Mouse (Mus musculus) bone marrow macrophage, adult 2 months (primary cell): ENCODE results near the gene Tnni2. TPM values are rescaled to one million over a fixed set of nuclear protein-coding genes. Genes with fewer than 3 reads are reported as not detected.
A peak's percentile ranks its signal among the peaks of the same experiment; 100 is the strongest.
"Not testable (repeated sequence)": the region's sequence is repeated elsewhere in the genome, so short reads cannot be mapped to it uniquely, and the experiment has no call there.

Experiments used
- H3K27ac ChIP-seq: 2 replicates; pipeline ENCODE4 v1.5.1; 2012; ENCODE audit warnings: low read depth, low read length; ENCODE audit not compliant: insufficient read depth
- H3K4me1 ChIP-seq: 2 replicates; pipeline ENCODE4 v1.6.1; 2012; ENCODE audit warnings: low read length; ENCODE audit not compliant: control insufficient read depth, insufficient read depth
- H3K4me3 ChIP-seq: 2 replicates; pipeline ENCODE4 v1.5.1; 2012; ENCODE audit warnings: mild to moderate bottlenecking, low read length, moderate library complexity; ENCODE audit not compliant: insufficient read depth
- CTCF ChIP-seq: IDR thresholded peaks from 2 replicates; pipeline ENCODE4 v1.5.1; 2012; ENCODE audit warnings: low read depth, mild to moderate bottlenecking, low read length, moderate library complexity
- POLR2A ChIP-seq: IDR thresholded peaks from 2 replicates; pipeline ENCODE4 v1.6.1; 2012; ENCODE audit warnings: mild to moderate bottlenecking, low read depth, low read length, borderline replicate concordance
- polyA plus RNA-seq: library from polyadenylated mRNA; stranded (reverse); fragments of >200 nt; gene quantifications from 2 replicates; pipeline ENCODE4 v1.2.4, GENCODE M21; 2012; ENCODE audit not compliant: missing spikeins, insufficient read depth, insufficient read length

The Tnni2 gene
- polyA plus RNA-seq, result 10.2 and 13.8 TPM in 2 replicates

GRCm38 (mm10) chr7:142441585-142441984 lies at the start of gene Tnni2:
Tnni2 (plus strand) TSS chr7:142441808.
- peak within 1 kb of the TSS; percentile 82 for H3K27ac ChIP-seq
- TF ChIP-seq CTCF (no peak), POLR2A (no peak)
- H3K4me3 ChIP-seq, result no peak within 1 kb of the TSS
- H3K4me1 ChIP-seq, result peaks cover 44% of the 10 kb centered on the region

- Histone ChIP-seq H3K4me3 (no peak overlapping the region), H3K27ac (peak overlapping the region; percentile 98), H3K4me1 (peaks cover 91% of the 10 kb centered on the region)
- TF ChIP-seq CTCF, result no peak
- TF ChIP-seq POLR2A, result no peak
These were observed 48.4 kb upstream of the Tnni2 start for GRCm38 (mm10) chr7:142393191-142393590.

DNA sequence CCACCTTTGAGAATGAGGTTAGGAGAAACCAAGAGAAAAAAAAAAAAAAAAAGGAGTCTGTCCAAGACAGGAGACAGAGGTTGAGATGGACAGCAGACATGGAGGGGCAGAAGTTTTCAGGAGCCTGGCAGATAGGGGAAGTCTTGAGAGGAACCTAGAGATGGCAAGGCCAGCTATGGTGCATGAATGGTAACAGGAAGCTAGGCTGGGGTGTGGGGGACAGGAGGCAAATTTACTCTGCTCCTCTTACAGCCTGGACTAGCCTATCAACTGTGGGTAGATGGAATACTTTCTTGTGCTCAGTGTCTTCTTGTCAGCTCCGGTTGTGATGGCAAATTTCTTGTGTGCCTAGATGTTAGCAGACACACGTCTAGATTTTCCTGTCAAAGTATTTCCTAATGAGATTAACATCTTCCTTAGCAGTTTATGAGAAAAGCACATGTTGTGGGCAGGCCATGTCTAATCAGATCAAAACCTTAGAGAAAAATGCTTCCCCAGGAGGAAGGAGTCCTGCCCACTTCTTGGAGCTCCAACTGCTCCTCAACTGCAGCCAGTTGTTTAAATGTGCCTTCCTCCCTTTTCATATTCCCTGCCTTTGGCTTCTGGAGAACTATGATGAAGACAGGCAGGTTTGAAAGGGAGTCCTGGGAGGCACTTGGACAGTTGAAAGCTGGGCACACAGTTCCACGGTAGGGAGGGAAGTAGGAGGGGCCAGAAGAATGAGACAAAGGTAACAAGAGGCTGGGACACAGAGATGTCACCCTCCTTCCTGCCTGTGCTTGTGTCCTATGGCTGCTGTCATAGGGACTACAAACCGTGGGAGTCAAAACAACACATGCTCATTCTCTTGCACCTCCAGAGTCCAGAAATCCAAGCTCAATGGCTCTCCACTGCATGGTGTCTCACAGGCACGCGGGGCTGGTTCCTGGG lies 47.1 kb upstream of the Tnni2 start:
- peak overlapping the region; percentile 98 for H3K27ac ChIP-seq
- TF ChIP-seq POLR2A (no peak), CTCF (no peak)
- H3K4me3 ChIP-seq, result no peak overlapping the region
- H3K4me1 ChIP-seq, result peaks cover 89% of the 10 kb centered on the region

DNA sequence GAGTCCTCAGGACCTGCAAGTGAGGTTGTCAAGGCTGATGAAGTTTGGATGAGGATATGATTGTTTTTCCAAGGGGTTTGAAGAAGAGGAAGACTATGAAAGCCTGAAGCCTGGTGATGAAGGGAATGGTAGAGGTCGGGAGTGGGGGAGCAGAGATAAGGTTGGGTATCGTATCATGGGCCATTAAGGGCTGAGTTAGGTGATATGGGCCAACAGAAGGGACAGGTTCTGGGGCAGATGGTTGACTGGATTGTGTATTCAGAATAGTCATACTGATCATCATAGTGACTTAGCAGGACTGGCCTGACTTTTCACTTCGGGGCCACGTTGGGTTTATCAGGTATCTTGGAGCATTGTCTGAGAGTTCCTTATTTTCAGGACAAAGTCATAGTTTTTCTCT lies 46.1 kb upstream of the Tnni2 start:
- Histone ChIP-seq H3K27ac (peak overlapping the region; percentile 98), H3K4me3 (no peak overlapping the region), H3K4me1 (peaks cover 90% of the 10 kb centered on the region)
- TF ChIP-seq CTCF (no peak), POLR2A (no peak)

DNA sequence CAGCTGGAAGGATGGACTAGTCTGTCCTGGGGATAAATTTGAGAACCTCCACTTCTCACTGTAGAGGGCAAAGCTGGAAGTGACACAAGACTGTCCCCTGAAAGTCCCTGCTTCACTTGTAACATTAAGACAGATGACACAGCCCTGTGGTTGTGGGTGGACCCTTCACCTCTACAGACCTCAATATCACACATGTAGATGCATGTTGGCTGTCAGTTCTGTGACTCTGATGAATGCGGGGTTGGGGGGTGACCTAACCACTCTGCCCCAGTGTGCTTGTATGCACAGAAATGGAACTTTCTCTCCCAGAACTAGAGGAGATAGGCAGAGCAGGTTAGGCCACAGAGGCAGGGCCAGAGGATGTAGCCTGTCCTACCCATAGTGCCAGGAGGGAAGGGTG lies 45.0 kb upstream of the Tnni2 start:
- Histone ChIP-seq H3K27ac (peak overlapping the region; percentile 98), H3K4me1 (peaks cover 87% of the 10 kb centered on the region), H3K4me3 (no peak overlapping the region)
- TF ChIP-seq POLR2A, result no peak
- TF ChIP-seq CTCF, result no peak

DNA sequence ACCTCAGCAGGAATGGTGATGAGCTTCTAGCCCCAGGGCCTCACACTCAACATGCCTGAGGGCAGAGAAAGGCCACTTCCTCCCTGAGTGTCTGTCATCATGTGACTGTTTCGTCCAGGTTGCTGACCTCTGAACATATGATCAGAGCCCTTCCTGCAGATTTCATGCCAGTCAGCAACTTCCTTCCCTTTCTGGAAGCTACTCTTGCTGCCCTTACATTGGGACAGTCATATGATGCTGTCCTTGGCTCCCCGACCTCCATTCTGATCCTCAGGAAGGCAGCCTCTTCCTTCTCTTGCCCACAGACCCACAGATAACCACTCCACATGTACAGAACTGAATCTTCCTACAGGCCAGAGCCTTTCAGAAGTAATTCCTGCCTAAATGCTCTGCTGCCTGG lies 43.6 kb upstream of the Tnni2 start:
- Histone ChIP-seq H3K4me1 (peaks cover 86% of the 10 kb centered on the region), H3K4me3 (no peak overlapping the region), H3K27ac (peak overlapping the region; percentile 98)
- TF ChIP-seq POLR2A, result no peak

DNA sequence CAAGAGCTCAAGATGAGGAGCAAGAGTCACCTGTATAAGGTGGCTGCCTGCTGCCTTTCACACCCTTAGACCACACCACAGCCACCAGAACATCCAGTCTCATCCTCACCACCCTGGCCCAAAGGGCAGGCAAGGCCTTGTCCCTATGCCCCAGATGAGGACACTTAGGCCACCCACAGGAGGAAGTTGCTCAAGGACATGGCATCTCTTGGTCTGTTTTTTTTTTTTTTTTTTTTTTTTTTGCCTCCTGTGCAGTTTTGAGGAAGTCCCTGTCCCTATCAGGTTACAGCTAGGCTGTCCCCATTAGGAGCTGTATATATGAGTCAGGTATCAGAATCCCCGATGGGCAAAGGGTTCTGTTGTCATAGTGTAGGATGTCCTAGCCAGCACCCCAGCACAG lies 42.4 kb upstream of the Tnni2 start:
- Histone ChIP-seq H3K4me1 (peaks cover 85% of the 10 kb centered on the region), H3K27ac (peak overlapping the region; percentile 98), H3K4me3 (no peak overlapping the region)
- TF ChIP-seq POLR2A (no peak), CTCF (no peak)

GRCm38 (mm10) chr7:142400112-142400749 lies 41.4 kb upstream of the Tnni2 start:
- peak overlapping the region; percentile 93 for H3K27ac ChIP-seq

GRCm38 (mm10) chr7:142400750-142401142 lies 40.9 kb upstream of the Tnni2 start:
- peak overlapping the region; percentile 93 for H3K27ac ChIP-seq
- TF ChIP-seq CTCF, result no peak
- no peak for TF ChIP-seq POLR2A
- H3K4me3 ChIP-seq, result no peak overlapping the region
- peaks cover 76% of the 10 kb centered on the region for H3K4me1 ChIP-seq

More at GRCm38 (mm10) chr7:142400112-142400749, 41.4 kb upstream of the Tnni2 start:
- no peak overlapping the region for H3K4me3 ChIP-seq
- peaks cover 81% of the 10 kb centered on the region for H3K4me1 ChIP-seq
- TF ChIP-seq CTCF, result no peak

- TF ChIP-seq CTCF, result no peak
- TF ChIP-seq POLR2A, result no peak
- no peak overlapping the region for H3K4me3 ChIP-seq
- peak overlapping the region; percentile 91 for H3K27ac ChIP-seq
- peaks cover 50% of the 10 kb centered on the region for H3K4me1 ChIP-seq
These were observed 38.0 kb upstream of the Tnni2 start for GRCm38 (mm10) chr7:142403591-142403990.

GRCm38 (mm10) chr7:142405134-142405533 lies 36.5 kb upstream of the Tnni2 start:
- H3K27ac ChIP-seq, H3K4me3 ChIP-seq: not testable (repeated sequence)
- peaks cover 37% of the 10 kb centered on the region for H3K4me1 ChIP-seq
